In genomic region chr1:86652675-86653074, GRCm38 (mm10) we compare ENCODE assay signal across 19 mouse cellular contexts. TPM values are rescaled to one million over a fixed set of nuclear protein-coding genes. Genes with fewer than 3 reads are reported as not detected.
A peak's percentile ranks its signal among the peaks of the same experiment; 100 is the strongest.
DNase-seq lines count a peak whose midpoint lies in the region; ATAC-seq and TF ChIP-seq lines count a peak whose summit lies in the region.
"Had no signal": no experiment of that assay in that cellular context is flagged by ENCODE, and none has a peak within 500 bp of the region (broad histone marks: within the 10 kb centered on the region; RNA-seq: fewer than 3 reads in every experiment).

No protein-coding gene starts in this region.

- in situ Hi-C loops in Patski (cut with MboI; ENCODE audit: low pct_unique_long_range_greater_than_20kb), result no loop called here

- ATAC-seq in Patski, result no peak
- ATAC-seq in erythroblast, adult 5-6 weeks (replicated peaks; ENCODE audit: low FRiP score, poor library complexity, severe bottlenecking), result no peak
- ATAC-seq: intestine, embryonic 15.5 days had no signal

- H3K27me3 ChIP-seq in cerebellum, adult 2 months (ENCODE audit: control insufficient read depth, insufficient read depth, low read length), result no peaks in the 10 kb centered on the region
- H3K27me3 ChIP-seq in Patski, result peaks cover under 1% of the 10 kb centered on the region
- H3K27me3 ChIP-seq: intestine, embryonic 15.5 days; midbrain, embryonic 12.5 days had no signal

- no peak for DNase-seq in cerebellum, adult 2 months
- no peak for DNase-seq in cerebellum, adult 9-10 months
- DNase-seq in left cerebral cortex, adult 2 months (ENCODE audit: extremely low spot score in 1 of 2, low spot score in 2 of 2), result no peak
- no peak for DNase-seq in left cerebral cortex, adult 11 months (ENCODE audit: low spot score)
- DNase-seq in 3T3-L1 (ENCODE audit: low read depth, low spot score), result peak; percentile 33
- no peak for DNase-seq in Patski (ENCODE audit: low read depth, low spot score)
- no peak for DNase-seq in right cerebral cortex, postnatal 14 days
- DNase-seq: gastrocnemius, postnatal 36 days; kidney, postnatal 4 days; lung, postnatal 36 days had no signal

- no peak for TF ChIP-seq POLR2A in cerebellum, adult 2 months (IDR thresholded peaks at IDR 0.05; ENCODE audit: borderline replicate concordance, insufficient read depth, low read length)

- WGBS in cerebellum, adult 2 months, result 54% methylated on average over 4 of the region's 4 CpGs

- no peak overlapping the region for H3K4me3 ChIP-seq in cerebellum, adult 2 months (replicated peaks; ENCODE audit: insufficient read depth, low read depth, low read length)
- no peak overlapping the region for H3K4me3 ChIP-seq in left cerebral cortex, adult 2 months
- H3K4me3 ChIP-seq: erythroblast, embryonic 14.5 days; heart, embryonic 13.5 days; hindbrain, embryonic 10.5 days; intestine, embryonic 15.5 days; midbrain, embryonic 12.5 days had no signal

- no peak overlapping the region for H3K27ac ChIP-seq in cerebellum, adult 2 months (ENCODE audit: insufficient read depth, low read length)
- H3K27ac ChIP-seq in left cerebral cortex, adult 2 months, result no peak overlapping the region
- H3K27ac ChIP-seq: heart, embryonic 13.5 days; hindbrain, embryonic 10.5 days; intestine, embryonic 15.5 days; midbrain, embryonic 12.5 days had no signal

- CTCF ChIA-PET in Patski (lab: Charles Lee), result interaction anchor here (1.5 kb wide), 1 partner anchor 389 kb away, joined by 5 read pairs; no protein-coding TSS in a partner anchor

- intact Hi-C loops in left cerebral cortex, adult 2 months (cut with DNase I), result no loop called here

- POLR2A ChIA-PET in Patski (lab: Charles Lee), result no interaction called here

- no peaks in the 10 kb centered on the region for H3K4me1 ChIP-seq in cerebellum, adult 2 months (ENCODE audit: control insufficient read depth, insufficient read depth, low read length)
- H3K4me1 ChIP-seq: heart, embryonic 13.5 days; intestine, embryonic 15.5 days; midbrain, embryonic 12.5 days had no signal

- peak; percentile 31; the same call in 1 of the 2 replicates for TF ChIP-seq CTCF in cerebellum, adult 2 months (IDR thresholded peaks at IDR 0.05; ENCODE audit: borderline replicate concordance, insufficient read depth, low read depth, low read length)
- TF ChIP-seq CTCF in left cerebral cortex, adult 2 months (IDR thresholded peaks at IDR 0.05), result peak; percentile 33
- TF ChIP-seq CTCF in Patski (IDR thresholded peaks at IDR 0.05), result peak; percentile 63

RNA-seq across cellular contexts. Expression of gene Nppc, which starts 17.7 kb away (rescaled TPM):
- 18.7 and 21.1 TPM in 2 replicates for polyA plus RNA-seq in cerebellum, adult 2 months (2012; rRNA removed)
- 10 to 100 TPM in 1 of 2 experiments, 1 to 10 TPM in 1; 8.6 to 10.5 TPM for total RNA-seq in left cerebral cortex, adult 2 months (2021)
- 0.14 TPM for polyA plus RNA-seq in Patski (2021)
- total RNA-seq in erythroblast, adult 5-6 weeks (2015; ENCODE audit: low replicate concordance), result not detected in 2 replicates
- not detected in 2 replicates for total RNA-seq in erythroblast, adult 5-6 weeks (2017; ENCODE audit: low replicate concordance)
- total RNA-seq: liver, adult 2 months had no signal
- polyA plus RNA-seq: C2C12; erythroblast, embryonic 14.5 days; liver, adult 2 months; spleen, adult 2 months had no signal

RNA-seq across cellular contexts. Expression of gene Dis3l2, which starts 50.9 kb away (rescaled TPM):
- 22.3 and 22.6 TPM in 2 replicates for polyA plus RNA-seq in cerebellum, adult 2 months (2012; rRNA removed)
- total RNA-seq in left cerebral cortex, adult 2 months (2021), result 10 to 100 TPM; 25.5 to 29.0 TPM
- polyA plus RNA-seq in Patski (2021), result 15.2 TPM
- 5.0 and 5.2 TPM in 2 replicates for total RNA-seq in erythroblast, adult 5-6 weeks (2015; ENCODE audit: low replicate concordance)
- total RNA-seq in erythroblast, adult 5-6 weeks (2017; ENCODE audit: low replicate concordance), result 2.1 and 3.6 TPM in 2 replicates

Comparison
In these comparisons a context has a peak if more than half of its experiments do, and no peak if none do; other contexts are left out.
1. RNA of gene Nppc, which starts 17.7 kb away (total RNA-seq): 8.6 to 10.5 TPM in left cerebral cortex, adult 2 months; not detected in erythroblast, adult 5-6 weeks; every median in the first group is over 4 times any median in the second.
2. RNA of gene Dis3l2, which starts 50.9 kb away (total RNA-seq): 25.5 to 29.0 TPM in left cerebral cortex, adult 2 months; 2.1 to 5.2 TPM in erythroblast, adult 5-6 weeks; every median in the first group is over 4 times any median in the second.
3. Peak in every context shown above with its lines, with median percentiles within 50 percentile points of each other: CTCF ChIP-seq.